Mouse (Mus musculus) adrenal gland, postnatal 4 days (tissue): ENCODE data around the gene Ppp2r5a. TPM values are rescaled to one million over a fixed set of nuclear protein-coding genes. Genes with fewer than 3 reads are reported as not detected.
"Not testable (repeated sequence)": the region's sequence is repeated elsewhere in the genome, so short reads cannot be mapped to it uniquely, and the experiment has no call there.

Experiments
- DNase-seq, 2 experiments: peaks; one replicate each; pipeline ENCODE4 v3.0.0; 2021 to 2022; ENCODE audit warnings: low spot score in 2 of 2, mixed read lengths in 2 of 2
- long read RNA-seq, 2 experiments: library from polyadenylated mRNA; stranded (forward); transcript quantifications; one replicate each; pipeline ENCODE4 v2.0.0; 2021
- total RNA-seq, 2 experiments: library from RNA; stranded (reverse); gene quantifications; 2 replicates each; pipeline ENCODE4 v1.2.3; 2021

Ppp2r5a gene
- 100 to 1,000 TPM; 105 to 107 TPM for total RNA-seq
- long read RNA-seq, experiment 1, transcript Ppp2r5a-201 (13 exons, 3,088 nt), result major isoform, 100 of 121 reads
- long read RNA-seq, experiment 1, partial matches to known transcripts, result 5 of 121 reads
- long read RNA-seq, experiment 1, other reads (novel, unspliced or antisense), result 16 of 121 reads
- long read RNA-seq, experiment 2, transcript Ppp2r5a-201 (13 exons, 3,088 nt), result major isoform, 209 of 250 reads
- long read RNA-seq, experiment 2, partial matches to known transcripts, result 15 of 250 reads
- long read RNA-seq, experiment 2, other reads (novel, unspliced or antisense), result 26 of 250 reads

- DNase-seq, result no peak
Observed at GRCm38 (mm10) chr1:191403074-191403473, at the start of gene Ppp2r5a. TSS of gene Ppp2r5a (minus strand) at chr1:191403272.

- DNase-seq, result no peak
Observed at GRCm38 (mm10) chr1:191450614-191451013, 47.5 kb upstream of the Ppp2r5a start.

DNA sequence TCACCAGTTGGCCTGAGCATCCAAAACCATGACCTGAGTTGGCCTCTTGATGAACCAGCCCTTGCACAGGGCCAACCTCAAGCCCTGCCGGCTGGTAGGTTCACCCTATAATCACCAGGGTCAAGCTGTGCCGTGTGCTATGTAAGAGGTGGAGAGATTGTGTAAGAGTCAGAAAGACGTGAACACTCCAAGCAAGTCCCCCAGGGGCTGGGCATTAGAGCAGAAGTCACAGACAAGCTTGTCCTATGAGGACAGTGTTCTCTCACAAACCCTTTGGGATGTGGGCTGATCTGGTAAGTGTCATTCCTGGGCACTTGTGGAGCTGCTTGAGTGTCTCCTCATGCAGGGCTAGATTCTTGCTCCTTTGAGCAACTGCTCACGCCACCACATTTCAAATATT lies 46.5 kb upstream of the Ppp2r5a start:
- DNase-seq, result no peak

- no peak for DNase-seq
Observed at GRCm38 (mm10) chr1:191447391-191448016, 44.4 kb upstream of the Ppp2r5a start.

DNA sequence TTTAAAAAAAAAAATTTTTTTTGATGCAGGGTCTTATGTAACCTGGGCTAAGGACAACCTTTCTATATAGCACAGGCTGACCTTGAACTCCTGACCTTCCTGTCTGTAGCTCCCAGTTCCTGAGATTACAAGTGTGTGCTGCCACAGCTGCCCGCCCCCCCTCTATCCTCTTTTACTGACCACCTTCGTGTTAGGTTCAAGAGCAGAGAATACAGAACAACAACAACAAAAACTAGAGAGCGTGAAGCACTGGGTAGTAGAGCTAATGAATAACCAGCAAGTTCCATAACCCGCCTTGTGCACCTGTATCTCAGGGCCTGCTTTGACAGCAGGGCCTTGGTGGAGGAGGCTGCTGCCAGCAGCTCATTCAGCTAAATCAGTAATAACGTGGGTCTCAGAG lies 43.2 kb upstream of the Ppp2r5a start:
- no peak for DNase-seq

DNA sequence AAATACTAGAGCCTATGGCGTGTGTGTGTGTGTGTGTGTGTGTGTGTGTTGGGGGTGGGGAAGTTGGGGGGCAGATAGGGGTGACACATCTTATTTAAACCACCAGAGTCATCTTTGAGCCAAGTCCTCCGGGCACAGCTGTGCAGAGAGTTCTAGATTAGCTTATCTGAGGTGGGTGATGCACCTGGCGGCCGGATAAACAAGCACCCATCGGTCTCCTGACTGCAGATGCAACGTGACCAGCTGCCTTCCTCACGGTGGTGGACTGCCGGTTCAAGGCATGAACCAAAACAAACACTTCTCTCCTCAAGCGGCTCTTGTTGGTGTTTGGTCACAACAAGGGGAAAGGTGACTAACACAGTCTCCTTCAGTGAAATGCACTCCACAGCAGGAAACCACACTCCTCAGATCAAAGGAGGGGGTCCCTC lies 42.8 kb upstream of the Ppp2r5a start:
- no peak for DNase-seq

GRCm38 (mm10) chr1:191445401-191445800 lies 42.3 kb upstream of the Ppp2r5a start:
- no peak for DNase-seq

GRCm38 (mm10) chr1:191444467-191444866 lies 41.4 kb upstream of the Ppp2r5a start:
- no peak for DNase-seq

DNA sequence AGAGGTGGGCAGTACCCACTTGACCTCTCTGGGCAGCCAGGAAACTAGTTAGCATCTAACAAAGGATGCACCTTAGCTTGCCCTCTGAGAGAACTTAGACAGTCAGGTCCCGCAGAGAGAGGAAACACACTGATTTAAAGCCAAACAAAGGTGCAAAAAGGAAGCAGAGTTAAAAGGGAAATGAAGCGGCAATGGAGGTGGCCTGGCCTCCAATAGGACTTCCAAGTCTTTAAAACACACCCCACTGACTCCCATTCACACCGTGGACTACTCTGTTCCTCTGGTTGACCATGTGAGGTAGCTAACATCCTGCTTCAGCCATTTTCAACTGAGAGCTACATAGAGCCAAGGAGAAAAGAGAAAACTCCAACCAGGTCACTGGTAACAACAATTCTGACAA lies 35.9 kb upstream of the Ppp2r5a start:
- no peak for DNase-seq

DNA sequence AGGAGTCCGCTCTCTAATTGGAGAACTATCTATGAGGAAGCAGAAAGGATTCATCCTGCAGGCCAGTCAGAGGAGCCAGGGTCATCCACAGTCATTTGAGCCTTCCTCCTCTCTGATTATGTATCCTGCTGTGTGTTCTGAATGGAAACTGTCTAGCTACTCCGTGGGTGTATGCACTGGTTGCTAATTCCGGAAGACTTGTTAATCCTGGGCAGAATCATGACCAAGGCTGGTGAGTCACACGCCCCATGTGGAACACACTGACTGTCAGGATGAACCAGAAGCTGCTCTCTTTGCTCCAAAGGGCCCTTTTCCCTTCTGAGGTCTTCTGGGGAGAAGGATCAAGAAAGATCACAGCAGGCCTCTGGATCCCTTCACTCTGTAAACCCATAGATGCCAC lies 35.5 kb upstream of the Ppp2r5a start:
- no peak for DNase-seq

DNA sequence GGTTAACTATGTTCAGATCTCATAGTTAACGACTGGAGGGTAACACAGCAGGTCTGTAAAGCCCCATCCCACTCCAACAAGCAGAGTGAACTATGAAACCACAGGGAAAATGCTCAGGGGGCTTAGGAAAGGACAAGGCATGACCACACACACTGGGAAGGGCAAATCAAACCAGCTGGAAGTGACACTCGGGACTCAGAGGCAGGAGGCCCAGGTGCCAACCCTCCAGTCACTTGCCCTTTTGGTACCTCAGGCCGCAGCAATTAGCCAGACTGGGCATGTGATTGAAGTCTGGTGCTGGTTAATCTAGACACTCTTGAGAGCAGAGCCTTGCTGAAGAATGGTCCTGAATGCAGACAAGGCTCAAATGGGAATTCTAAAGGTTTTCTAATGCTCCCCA lies 33.6 kb upstream of the Ppp2r5a start:
- no peak for DNase-seq

DNA sequence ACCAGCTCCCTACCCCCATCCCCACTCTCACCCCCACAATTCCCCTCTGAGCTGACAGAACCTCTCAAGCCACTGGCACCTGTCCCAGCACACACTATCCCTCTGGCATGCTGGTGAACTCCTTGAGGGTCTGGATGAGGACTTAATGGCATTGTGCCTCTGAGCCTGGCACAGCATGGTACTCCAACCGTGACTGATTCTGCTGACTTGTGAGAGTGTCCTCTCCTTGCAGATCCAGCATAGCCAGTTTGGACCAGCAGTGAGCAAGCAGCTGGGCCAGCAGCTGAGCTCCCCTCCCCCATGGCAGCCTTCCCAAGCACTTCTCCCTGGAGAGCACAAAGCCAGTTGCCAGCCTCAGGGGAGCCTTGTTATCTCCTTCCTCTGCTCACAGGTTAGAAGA lies 32.3 kb upstream of the Ppp2r5a start:
- no peak for DNase-seq

DNA sequence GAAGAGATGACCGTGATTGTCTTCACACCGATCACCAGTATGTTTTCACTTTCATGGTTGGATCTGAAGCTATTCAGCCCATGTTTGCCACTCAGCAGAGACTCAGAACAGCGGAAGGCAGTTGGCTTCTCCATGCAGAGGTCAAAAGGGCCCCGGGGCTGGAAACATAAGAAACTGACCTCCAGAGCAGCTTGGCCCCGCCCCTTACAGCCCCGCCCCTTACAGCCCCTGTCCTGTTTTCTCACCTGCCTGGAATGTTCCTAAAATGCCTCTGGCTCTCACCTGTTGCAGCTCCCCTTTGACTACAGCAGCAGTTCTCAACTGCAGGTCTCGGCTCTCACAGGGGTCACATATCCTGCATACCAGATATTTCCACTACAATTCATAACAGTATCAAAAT lies 29.5 kb upstream of the Ppp2r5a start:
- no peak for DNase-seq

DNA sequence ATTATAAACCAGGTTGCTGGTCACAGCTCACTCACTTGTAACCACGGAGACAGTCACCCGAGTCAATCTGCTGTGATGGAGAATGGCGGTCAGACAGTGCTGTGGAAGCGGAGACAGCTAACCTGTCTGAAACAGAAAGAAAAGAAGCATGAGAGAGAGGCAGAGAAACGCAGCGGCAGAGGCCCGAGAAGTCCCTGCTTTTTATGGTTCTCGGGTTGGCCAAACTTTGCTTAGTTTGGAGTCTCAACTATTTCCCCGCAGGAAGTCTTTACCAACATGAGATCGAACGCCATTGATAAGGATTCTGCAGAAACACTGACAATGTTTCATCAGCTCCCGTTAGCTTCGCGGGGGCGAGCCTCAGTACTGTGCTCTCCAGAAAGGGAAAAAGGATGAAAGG lies 29.0 kb upstream of the Ppp2r5a start:
- no peak for DNase-seq

DNA sequence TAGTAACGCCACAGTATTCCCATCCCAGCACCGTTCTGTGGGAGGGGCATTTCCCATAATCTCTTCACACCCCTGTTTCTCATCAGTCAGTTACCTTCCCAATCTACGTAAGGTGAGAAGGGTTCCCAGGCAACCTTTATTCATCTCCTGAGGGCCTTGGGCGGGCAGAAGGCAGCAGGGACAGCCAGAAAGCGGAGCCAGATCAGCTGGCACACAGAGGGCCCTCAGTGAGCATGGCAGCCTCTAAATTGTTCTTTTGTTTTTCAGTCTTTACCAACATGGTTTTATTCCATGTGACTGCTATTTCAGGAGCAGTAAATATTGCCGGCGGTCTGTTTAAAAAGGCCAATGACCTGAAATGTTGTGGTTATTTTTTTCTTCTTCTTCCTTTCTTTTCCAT lies 27.0 kb upstream of the Ppp2r5a start:
- no peak for DNase-seq

- DNase-seq, result no peak
Observed at GRCm38 (mm10) chr1:191425884-191426283, 22.8 kb upstream of the Ppp2r5a start.

DNA sequence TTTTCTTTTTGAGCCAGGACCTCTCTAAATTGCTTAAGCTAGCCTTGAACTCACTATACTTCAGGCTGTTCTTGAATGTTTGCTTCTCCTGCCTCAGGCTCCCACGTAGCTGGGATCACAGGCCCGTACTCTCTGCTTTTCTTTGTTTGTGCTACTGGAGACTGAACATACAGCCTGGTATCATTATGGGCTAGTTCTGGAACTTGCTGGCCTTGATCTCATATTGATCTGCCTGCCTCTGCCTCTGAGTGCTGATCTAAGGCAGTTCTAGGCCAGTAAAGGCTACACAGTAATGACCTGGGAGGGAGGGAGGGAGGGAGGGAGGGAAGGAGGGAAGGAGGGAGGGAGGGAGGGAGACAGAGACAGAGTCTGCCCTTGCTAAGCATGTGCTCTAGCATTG lies 20.1 kb upstream of the Ppp2r5a start:
- DNase-seq, result no peak

DNA sequence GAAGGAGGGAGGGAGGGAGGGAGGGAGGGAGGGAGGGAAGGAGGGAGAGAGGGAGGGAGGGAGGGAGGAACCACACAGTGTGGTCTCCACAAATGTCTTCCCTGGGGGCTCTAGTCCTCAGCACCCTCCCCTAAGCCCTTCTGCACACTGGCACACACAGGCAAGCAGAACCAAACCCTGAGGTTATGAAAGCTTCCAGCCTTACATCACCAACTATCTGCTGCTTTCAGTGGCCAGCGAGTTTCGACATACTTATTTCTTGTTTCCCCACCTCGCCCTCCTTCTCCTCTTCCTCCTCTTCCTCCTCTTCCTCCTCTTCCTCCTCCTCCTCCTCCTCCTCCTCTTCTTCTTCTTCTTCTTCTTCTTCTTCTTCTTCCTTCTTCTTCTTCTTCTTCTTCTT lies 19.6 kb upstream of the Ppp2r5a start:
- DNase-seq, result not testable (repeated sequence)

DNA sequence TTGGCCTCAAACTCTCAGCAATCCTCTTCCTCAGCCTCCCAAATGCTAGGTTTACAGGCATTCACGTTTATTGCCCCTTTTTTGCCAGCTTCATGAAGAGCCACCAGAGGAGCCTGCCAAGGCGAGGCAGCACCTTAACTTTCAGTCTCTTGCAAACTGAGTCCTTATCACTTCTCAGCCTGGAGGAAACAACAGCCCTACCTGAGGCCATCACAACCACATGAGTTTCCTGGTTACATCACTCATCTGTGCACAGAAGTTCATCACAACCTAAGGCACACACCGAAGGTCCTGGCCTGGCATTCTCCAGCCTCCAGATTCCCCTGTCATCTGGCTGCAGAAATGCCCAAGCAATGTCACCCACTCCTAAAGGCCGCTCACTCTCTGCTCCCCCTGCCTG lies 19.1 kb upstream of the Ppp2r5a start:
- DNase-seq, result no peak

- DNase-seq, result no peak
Observed at GRCm38 (mm10) chr1:191421426-191421999, 18.4 kb upstream of the Ppp2r5a start.

DNA sequence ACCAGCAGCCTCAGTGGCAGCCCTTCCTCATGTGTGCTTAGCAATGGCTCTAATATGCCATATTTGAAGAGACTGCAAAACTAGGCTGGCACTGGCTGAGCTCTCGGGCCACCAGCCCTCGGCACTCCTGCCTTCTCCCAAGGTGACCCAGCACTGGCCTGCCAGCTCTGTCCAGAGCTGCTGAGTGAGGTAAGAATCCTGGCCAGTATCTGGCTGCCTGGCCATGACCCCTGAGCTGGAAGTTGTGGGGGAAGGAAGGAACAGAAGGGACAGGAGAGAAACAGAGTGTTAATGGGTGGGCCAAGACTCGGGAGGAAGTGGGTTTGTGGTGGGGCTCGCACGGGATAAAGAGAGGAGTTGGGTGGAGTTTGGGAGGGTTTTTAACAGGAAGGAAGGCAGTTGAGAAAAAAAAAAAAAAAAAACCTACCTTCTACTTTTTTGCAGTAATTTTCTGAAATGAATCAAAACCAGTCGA lies 17.9 kb upstream of the Ppp2r5a start:
- DNase-seq, result peak in 1 of 2 experiments; percentile 25

- no peak for DNase-seq
Observed at GRCm38 (mm10) chr1:191419991-191420751, 17.1 kb upstream of the Ppp2r5a start.
